Mouse (Mus musculus) layer of hippocampus, adult 2 months (tissue): ENCODE measurements around the gene Cebpz. TPM values are rescaled to one million over a fixed set of nuclear protein-coding genes. Genes with fewer than 3 reads are reported as not detected.

Experiments used
- DNase-seq, 2 experiments: peaks; one replicate each; pipeline ENCODE4 v3.0.0; 2022; ENCODE audit warnings: low spot score in 2 of 2
- H3K27ac ChIP-seq: fragments of 200-600 bp; 2 replicates; pipeline ENCODE4 v1.8.1; 2022
- H3K4me3 ChIP-seq: fragments of 200-600 bp; 2 replicates; pipeline ENCODE4 v1.8.1; 2022; ENCODE audit warnings: mild to moderate bottlenecking
- CTCF ChIP-seq: fragments of 200-600 bp; conservative IDR thresholded peaks from 2 replicates; pipeline ENCODE4 v1.8.1; 2022; ENCODE audit warnings: antibody characterized with exemption, mild to moderate bottlenecking, moderate library complexity
- long read RNA-seq, 2 experiments: library from polyadenylated mRNA; stranded (forward); transcript quantifications; one replicate each; pipeline ENCODE4 v2.0.0; 2021; ENCODE audit warnings: borderline mapping rate in 2 of 2
- total RNA-seq, 2 experiments: library from RNA; stranded (reverse); gene quantifications; 2 replicates each; pipeline ENCODE4 v1.2.3; 2021

The Cebpz gene
- 10 to 100 TPM; 36.2 to 36.9 TPM for total RNA-seq
- long read RNA-seq, experiment 1, full-length matches to known transcripts, result 16 of 28 reads
- long read RNA-seq, experiment 1, partial matches to known transcripts, result 4 of 28 reads
- long read RNA-seq, experiment 1, other reads (novel, unspliced or antisense), result 8 of 28 reads
- long read RNA-seq, experiment 2, full-length matches to known transcripts, result 27 of 41 reads
- long read RNA-seq, experiment 2, partial matches to known transcripts, result 12 of 41 reads
- long read RNA-seq, experiment 2, other reads (novel, unspliced or antisense), result 2 of 41 reads

- Histone ChIP-seq H3K4me3 (peak within 1 kb of the TSS; percentile 88), H3K27ac (peak within 1 kb of the TSS; percentile 85)
- no peak for TF ChIP-seq CTCF
- peak; percentile 98 for DNase-seq
Observed at GRCm38 (mm10) chr17:78936466-78937228, at the start of gene Cebpz, which contains the start of gene Ndufaf7. Gene Cebpz, minus strand, starts transcription at chr17:78937066. Gene Ndufaf7, plus strand, starts transcription at chr17:78937136.

GRCm38 (mm10) chr17:78983736-78984135 lies 46.9 kb upstream of the Cebpz start:
- Histone ChIP-seq H3K4me3 (no peak overlapping the region), H3K27ac (no peak overlapping the region)
- no peak for DNase-seq
- TF ChIP-seq CTCF, result no peak

- peak; percentile 66 for TF ChIP-seq CTCF
- DNase-seq, result no peak
- Histone ChIP-seq H3K4me3 (no peak overlapping the region), H3K27ac (no peak overlapping the region)
Observed at GRCm38 (mm10) chr17:78983166-78983565, 46.3 kb upstream of the Cebpz start.

GRCm38 (mm10) chr17:78968500-78968899 lies 31.6 kb upstream of the Cebpz start:
- no peak overlapping the region for H3K4me3 ChIP-seq
- no peak for DNase-seq
- no peak for TF ChIP-seq CTCF
- H3K27ac ChIP-seq, result 0 out of 2 replicates have a peak overlapping the region, but pooled peaks have one; percentile 18

GRCm38 (mm10) chr17:78966092-78966883 lies 29.4 kb upstream of the Cebpz start:
- Histone ChIP-seq H3K27ac (no peak overlapping the region), H3K4me3 (no peak overlapping the region)
- TF ChIP-seq CTCF, result no peak
- no peak for DNase-seq

GRCm38 (mm10) chr17:78964387-78964786 lies 27.5 kb upstream of the Cebpz start:
- DNase-seq, result peak; percentile 22 to 24
- H3K4me3 ChIP-seq, result no peak overlapping the region
- no peak for TF ChIP-seq CTCF
- no peak overlapping the region for H3K27ac ChIP-seq

- no peak overlapping the region for H3K4me3 ChIP-seq
- TF ChIP-seq CTCF, result no peak
- no peak for DNase-seq
- H3K27ac ChIP-seq, result no peak overlapping the region
Observed at GRCm38 (mm10) chr17:78959473-78959872, 22.6 kb upstream of the Cebpz start.

- no peak overlapping the region for H3K27ac ChIP-seq
- H3K4me3 ChIP-seq, result no peak overlapping the region
- DNase-seq, result no peak
- no peak for TF ChIP-seq CTCF
Observed at GRCm38 (mm10) chr17:78953240-78953639, 16.4 kb upstream of the Cebpz start.

- H3K4me3 ChIP-seq, result no peak overlapping the region
- H3K27ac ChIP-seq, result no peak overlapping the region
- no peak for DNase-seq
- no peak for TF ChIP-seq CTCF
Observed at GRCm38 (mm10) chr17:78952070-78952469, 15.2 kb upstream of the Cebpz start.

GRCm38 (mm10) chr17:78951225-78951624 lies 14.4 kb upstream of the Cebpz start:
- H3K27ac ChIP-seq, result no peak overlapping the region
- no peak for DNase-seq
- H3K4me3 ChIP-seq, result no peak overlapping the region
- TF ChIP-seq CTCF, result no peak

GRCm38 (mm10) chr17:78942579-78942978 lies 5.7 kb upstream of the Cebpz start:
- DNase-seq, result no peak
- TF ChIP-seq CTCF, result no peak
- Histone ChIP-seq H3K27ac (no peak overlapping the region), H3K4me3 (no peak overlapping the region)

- no peak overlapping the region for H3K27ac ChIP-seq
- DNase-seq, result no peak
- TF ChIP-seq CTCF, result no peak
- H3K4me3 ChIP-seq, result no peak overlapping the region
Observed at GRCm38 (mm10) chr17:78938927-78939326, 2.1 kb upstream of the Cebpz start.
